Mouse (Mus musculus) brain, embryonic 14.5 days (tissue): ENCODE measurements at regions not wholly inside any gene's neighbourhood (a gene's known extent, or its start where the extent isn't known, plus 50 kb on each side); places are given as distances from the start of the nearest gene placed in this dataset.
A peak's percentile ranks its signal among the peaks of the same experiment; 100 is the strongest.

Source experiments
- DNase-seq: peaks from one replicate; pipeline ENCODE4 v3.0.0-alpha.2; 2011; ENCODE audit warnings: low read depth
- CTCF ChIP-seq: fragments of 200-500 bp; IDR thresholded peaks from 2 replicates; pipeline ENCODE4 v1.5.1; 2012; ENCODE audit warnings: inconsistent platforms, mild to moderate bottlenecking, moderate library complexity, borderline replicate concordance; ENCODE audit not compliant: insufficient read depth, insufficient read length; ENCODE audit errors: extremely low read depth
- POLR2A ChIP-seq: fragments of 200-500 bp; IDR thresholded peaks from 2 replicates; pipeline ENCODE4 v1.6.1; 2012; ENCODE audit warnings: mild to moderate bottlenecking, inconsistent platforms, borderline replicate concordance; ENCODE audit not compliant: poor library complexity, insufficient read depth, insufficient read length, severe bottlenecking; ENCODE audit errors: extremely low read depth

- DNase-seq, result peak; percentile 59
- TF ChIP-seq POLR2A (no peak), CTCF (no peak)
Observed at GRCm38 (mm10) chrX:44432251-44432650, 64.1 kb upstream of the Dcaf12l2 start.
